Mouse (Mus musculus) frontal cortex, adult 2 months (tissue): ENCODE results near the gene St7. TPM values are rescaled to one million over a fixed set of nuclear protein-coding genes. Genes with fewer than 3 reads are reported as not detected.

Source experiments
- DNase-seq, 2 experiments: peaks; one replicate each; pipeline ENCODE4 v3.0.0; 2022; ENCODE audit warnings: low spot score in 1 of 2; ENCODE audit errors: extremely low spot score in 1 of 2
- polyA plus RNA-seq: library from polyadenylated mRNA; depleted of rRNA; stranded (reverse); fragments of >200 nt; gene quantifications from 2 replicates; pipeline ENCODE4 v1.2.3, GENCODE M21; 2012

St7 gene
- polyA plus RNA-seq, 1 experiment, result 28.4 TPM

- DNase-seq, result no peak
Measured at GRCm38 (mm10) chr6:17718978-17719377, 26.2 kb downstream of the St7 start.

DNA sequence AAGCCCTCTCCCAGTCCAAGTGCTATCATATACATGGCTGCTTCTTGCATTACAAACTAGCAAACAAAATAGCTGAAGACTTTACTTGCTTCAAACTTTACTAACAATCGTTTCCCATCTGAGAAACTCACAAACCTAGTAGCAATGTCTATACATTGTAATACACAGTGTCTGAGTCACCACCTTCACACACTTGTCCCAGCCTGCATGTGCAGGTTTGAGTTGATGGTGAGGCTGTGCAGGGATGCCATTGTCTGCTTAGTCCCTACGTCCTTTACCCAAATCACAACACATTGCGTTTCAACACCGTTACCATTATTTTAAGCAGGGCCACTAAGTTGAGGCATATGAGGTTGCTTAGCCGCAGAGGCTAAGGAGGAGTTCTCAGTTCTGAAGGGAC, 26.7 kb downstream of the St7 start:
- DNase-seq, result no peak

- no peak for DNase-seq
Measured at GRCm38 (mm10) chr6:17720022-17720421, 27.3 kb downstream of the St7 start.

DNA sequence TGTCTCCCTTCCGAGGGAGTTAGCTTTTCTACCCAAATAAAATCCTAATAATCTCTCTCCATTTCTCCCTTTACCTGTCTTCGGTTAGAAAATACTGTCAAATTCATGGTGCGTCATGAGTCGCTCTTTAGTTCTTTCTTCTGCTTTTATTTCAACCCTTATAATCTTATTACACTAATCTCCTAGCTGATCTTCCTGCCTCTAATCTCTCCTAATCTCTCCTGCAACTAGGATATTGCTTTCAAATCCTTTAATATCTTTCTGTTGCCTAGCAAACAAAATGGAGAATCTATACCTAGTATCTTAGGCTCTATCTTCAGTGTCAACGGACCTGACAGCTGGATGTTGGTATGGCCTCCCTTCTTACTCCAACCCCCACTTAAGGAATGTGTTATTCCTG, 29.0 kb downstream of the St7 start:
- no peak for DNase-seq

DNA sequence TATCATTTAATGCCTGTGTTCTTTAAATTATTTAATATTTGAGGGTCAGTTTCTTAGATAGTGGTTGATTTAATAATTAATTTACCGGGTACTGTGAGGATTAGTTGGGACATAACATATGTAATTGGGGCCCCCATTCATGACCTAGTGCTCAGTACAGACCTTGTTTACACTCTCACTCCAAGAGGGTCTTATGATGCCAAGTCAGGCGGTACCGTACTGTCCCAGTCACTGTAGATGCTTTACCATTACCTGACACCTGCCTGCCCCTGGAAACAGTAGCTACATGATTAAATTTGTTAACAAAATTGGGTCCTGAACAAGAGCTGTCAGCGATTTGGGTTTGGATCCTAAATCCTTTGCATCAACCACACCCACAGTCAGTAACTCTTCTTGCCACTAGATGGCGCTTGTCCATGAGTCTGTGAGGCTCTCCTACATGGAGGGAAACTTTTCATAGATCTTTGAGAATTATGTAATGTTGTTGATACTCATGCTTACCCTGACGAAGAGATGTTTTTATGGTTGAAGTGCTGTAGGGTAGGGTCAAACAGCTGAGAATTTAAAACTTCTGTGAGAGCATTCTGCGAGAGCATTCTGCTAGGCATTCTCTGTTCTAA, 33.2 kb downstream of the St7 start:
- DNase-seq, result peak; percentile 62 to 85

- DNase-seq, result no peak
Measured at GRCm38 (mm10) chr6:17727241-17727640, 34.5 kb downstream of the St7 start.

DNA sequence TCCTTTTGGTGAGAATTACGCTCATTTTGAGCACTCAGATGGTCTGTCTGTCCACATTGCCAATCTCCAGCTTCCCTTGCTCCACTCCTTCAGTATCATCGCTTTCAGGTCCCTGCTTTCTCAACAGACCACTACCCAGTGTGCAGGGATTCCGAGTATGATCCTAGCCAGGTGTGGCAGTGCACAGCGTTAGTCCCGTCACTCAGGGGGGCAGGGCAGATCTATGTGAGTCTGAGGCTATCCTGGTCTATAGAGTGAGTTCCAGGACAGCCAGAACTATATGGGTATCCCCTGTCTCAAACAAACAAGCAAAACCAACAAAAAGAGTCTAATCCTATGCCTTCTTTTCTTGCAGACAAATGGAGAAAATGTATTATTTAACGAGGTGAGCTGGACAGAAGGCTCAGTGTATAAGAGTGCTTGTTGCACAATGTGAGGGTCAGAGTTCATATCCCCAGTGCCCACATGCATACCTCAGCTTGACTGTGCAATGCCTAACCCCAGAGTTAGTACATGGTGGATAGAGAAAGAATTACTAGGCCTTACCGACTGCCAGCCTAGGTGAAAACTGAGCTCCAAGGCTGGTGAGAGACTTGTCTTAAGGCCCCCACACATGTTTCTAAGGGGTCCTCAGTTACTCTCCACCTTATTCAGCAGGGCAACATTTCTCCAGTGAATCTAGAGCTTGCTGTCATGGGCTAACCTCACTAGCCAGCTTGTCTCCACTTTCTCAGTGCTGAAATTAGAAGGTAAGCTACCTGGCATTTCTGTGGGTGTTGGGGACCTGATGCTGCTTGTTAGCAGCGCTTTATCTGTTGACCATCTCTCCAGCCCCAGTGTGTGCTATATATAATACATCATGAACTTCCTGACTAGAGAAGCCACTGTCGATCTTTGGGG, 35.4 kb downstream of the St7 start:
- no peak for DNase-seq

DNA sequence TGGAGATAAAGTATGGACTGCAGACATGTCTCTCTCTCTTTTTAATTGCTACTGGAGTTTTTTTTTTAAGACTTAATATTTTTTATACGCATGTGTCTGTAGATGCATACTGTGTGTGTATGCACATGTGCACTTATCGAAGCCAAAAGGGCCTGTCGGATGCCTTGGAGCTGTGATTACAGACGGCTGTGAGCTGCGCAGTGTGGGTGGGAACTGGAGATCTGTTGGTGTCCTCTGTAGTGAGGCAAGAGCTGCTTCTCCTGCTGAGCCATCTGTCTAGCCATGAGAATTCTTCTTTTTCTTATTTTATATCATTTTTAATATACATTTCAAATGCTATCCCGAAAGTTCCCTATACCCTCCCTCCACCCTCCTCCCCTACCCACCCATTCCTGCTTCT, 37.4 kb downstream of the St7 start:
- DNase-seq, result peak; percentile 58 to 72

- no peak for DNase-seq
Measured at GRCm38 (mm10) chr6:17731694-17732093, 39.0 kb downstream of the St7 start.

- no peak for DNase-seq
Measured at GRCm38 (mm10) chr6:17733951-17734411, 41.2 kb downstream of the St7 start.

DNA sequence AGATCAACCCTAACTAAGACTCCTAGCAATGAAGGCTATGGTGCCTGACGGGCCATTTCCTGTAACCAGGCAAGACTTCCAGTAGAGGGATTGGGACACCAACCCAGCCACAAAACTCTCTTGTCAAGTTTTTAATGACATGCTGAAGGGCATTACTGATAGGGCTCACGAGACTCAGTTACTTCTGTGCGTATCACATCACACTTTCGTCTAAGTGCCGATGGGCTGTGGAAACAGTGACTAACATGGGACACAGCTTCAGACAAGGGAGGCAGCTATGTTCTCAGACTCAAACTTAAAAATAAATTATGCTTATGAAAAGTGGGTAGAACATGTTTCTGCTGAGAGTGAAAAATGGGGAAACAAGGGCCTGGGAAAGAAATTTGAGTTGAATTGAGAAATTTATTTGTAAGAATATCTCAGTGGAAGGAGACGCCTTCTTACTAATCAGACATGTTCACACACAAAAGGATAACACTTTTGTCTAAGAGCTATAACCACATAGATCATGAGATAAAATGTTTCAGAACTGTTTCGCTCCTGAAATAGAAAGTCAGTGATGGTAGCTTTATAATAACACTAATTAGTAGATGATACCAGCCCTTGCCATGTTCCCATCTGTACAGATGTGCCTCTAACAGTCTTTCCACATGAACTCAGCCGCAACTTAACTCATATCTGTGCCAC, 44.7 kb downstream of the St7 start:
- no peak for DNase-seq

DNA sequence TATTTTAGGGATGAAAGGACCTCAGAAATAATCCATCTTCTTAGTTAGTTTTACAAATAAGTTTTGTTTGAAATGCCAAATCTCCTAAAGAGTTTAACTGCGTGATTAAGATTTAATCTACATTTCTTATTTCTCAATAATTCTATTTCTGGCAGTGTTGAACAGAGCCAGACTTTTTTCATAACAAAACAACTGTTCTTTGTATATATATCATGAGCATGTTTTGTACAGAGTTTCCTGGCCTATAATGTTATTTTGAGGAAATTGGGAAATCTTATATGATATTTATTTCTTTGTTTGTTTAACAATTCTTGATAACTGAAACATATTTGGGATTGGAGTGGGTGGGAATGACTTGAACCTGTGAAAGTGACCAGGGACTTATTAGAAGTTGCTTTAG, 47.4 kb downstream of the St7 start:
- DNase-seq, result no peak

DNA sequence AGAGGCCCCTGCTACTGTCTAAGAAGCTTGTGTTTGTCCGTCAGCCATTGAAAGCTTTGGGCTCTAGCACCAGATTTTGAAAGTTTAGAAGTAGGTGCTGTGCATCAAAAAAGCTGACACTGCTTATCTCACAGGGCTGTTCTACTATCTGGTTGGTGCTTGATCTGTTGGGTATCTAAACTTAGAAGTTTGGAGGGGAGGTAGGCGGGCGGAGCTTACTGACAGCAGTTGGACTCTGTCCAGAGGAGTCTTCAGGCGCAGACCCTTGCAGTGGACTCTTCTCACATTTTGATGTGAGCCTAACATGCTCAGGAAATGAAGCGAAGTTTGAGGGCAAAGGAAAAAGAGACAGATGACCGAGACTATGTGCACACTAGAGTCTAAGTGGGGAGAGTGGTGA, 48.9 kb downstream of the St7 start:
- DNase-seq, result no peak

DNA sequence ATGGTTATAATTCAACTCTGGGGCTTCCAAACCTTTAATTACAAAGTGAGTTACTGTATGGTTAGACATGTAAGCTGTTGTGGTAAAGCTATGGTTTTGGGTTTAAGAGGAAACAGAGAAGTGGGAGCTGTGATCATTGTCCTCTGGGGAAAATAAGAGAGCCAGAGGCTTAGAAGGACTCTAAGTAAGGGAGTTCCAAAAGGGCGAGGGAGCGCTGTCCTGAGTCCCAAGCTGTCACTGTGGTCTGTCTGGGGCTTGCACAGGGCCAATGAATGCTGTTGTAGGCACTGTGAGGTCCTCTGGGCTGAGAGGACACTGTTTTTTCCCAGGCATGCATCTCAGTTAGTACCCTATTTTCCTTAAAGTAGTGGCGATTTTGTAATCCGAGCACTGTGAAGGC, 49.5 kb downstream of the St7 start:
- DNase-seq, result no peak

- no peak for DNase-seq
Measured at GRCm38 (mm10) chr6:17743325-17743724, 50.6 kb downstream of the St7 start.

GRCm38 (mm10) chr6:17747724-17748123, 55.0 kb downstream of the St7 start:
- no peak for DNase-seq

GRCm38 (mm10) chr6:17748866-17749582, 56.3 kb downstream of the St7 start:
- peak; percentile 77 to 89 for DNase-seq

GRCm38 (mm10) chr6:17749596-17749995, 56.9 kb downstream of the St7 start:
- peak in 1 of 2 experiments; percentile 43 for DNase-seq

DNA sequence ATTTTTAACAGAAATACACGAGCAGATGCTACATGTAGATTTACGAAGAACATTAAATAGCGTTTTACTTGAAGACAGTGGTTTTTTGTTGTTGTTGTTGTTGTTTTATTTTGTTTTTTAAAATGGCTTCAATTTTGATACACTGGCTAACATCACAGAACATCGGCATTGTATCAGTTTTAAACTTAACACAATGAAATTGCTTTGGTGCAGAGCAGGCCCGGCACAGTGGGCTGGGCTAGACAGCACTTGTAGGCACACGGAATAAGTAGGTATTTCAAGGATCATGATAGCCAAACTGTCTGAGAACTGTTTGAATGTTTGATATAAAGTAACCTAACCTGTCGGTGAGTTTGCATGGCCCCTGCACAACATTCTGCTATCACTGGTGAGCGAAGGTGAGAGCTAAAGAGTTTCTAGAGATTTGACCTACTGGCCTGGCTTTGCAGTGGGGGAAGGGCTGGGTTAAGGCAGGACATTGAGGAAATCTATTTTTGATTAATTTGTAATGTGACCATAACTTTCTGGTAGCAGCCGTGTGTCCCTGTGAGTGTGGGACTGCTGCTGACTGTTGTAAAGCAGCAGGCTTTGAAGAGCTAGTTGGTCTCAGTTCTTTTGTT, 57.4 kb downstream of the St7 start:
- no peak for DNase-seq

DNA sequence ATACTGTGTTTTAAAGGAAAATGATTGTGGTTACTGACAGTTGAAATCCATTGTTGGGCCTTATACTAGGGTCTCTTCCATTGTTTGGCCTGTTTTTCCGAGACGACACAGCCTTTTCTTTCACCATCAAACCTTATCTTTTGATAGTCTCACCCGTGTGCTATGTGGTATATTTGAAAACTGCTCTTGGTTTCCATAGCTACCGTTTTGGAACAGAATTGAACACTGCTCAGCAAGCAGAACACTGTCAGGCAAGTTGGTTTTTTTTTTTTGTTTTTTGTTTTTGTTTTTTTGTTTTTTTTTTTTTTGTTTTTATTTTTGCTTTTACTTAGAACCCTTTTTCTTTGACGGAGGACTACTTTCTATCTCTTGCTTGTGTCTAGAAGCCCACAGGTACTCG, 58.2 kb downstream of the St7 start:
- DNase-seq, result peak in 1 of 2 experiments; percentile 46
